Mouse (Mus musculus) induced T-regulatory cell, adult 2 months (primary cell): ENCODE measurements around the gene Card14.

Experiments used
- DNase-seq: peaks from one replicate; pipeline ENCODE4 v3.0.0-alpha.2; 2012; ENCODE audit warnings: low read depth

The Card14 gene

DNA sequence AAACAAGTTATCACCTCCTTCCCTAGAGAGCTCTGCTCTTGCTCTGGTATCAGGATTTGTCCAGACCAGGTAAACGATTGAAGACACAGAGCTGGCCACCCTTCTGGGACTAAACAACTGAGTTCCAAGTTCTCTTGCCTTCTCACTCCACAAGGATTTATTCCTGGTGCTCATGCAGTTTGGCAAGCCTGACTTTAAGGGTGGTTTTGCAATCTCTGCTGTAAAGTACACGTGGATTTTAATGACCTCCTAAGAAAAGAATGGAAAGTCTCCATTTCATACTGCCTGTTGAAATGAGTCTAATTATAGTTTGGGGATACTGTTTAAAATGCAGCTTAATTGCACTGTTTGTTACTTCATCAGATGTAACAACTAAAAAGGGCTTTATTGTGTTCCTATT, 6.6 kb upstream of the Card14 start:
- peak; percentile 20 for DNase-seq

DNA sequence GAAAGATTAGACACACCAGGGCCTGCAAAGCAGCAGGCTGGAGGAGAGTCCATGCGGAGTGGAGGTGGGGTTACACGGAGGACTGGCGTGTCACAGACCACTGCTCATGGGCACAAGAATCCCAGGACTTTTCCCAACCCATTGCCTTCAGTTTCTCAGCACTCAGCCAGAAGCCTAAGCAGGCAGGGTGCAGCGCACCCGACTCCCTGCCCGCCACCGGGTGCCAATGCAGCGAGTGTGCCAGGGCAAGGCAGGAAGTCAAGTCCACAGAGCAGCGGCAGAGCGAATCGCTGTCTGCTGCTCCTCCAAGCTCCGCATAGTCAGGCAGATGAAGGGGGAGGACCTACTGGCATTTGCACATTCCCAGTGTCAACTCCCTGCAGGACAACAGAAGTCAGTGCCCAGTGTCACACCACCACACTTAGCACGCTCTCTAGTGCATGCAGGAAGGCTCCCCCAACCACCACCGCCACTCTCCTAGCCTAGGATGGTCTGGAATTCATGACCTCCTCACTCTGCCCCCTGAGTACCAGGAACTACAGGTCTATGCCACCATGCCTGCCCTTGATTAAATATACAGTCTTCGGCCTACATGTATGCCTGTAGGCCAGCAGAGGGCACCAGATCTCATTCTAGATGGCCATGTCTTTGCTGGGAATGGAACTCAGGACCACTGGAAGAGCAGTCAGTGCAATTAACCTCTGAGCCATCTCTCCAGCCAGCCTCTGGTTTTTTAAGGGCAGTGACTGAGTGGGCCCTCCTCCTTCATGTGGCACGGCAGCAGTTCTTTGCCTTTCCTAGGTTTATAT, 2.5 kb upstream of the Card14 start:
- peak; percentile 79 for DNase-seq

DNA sequence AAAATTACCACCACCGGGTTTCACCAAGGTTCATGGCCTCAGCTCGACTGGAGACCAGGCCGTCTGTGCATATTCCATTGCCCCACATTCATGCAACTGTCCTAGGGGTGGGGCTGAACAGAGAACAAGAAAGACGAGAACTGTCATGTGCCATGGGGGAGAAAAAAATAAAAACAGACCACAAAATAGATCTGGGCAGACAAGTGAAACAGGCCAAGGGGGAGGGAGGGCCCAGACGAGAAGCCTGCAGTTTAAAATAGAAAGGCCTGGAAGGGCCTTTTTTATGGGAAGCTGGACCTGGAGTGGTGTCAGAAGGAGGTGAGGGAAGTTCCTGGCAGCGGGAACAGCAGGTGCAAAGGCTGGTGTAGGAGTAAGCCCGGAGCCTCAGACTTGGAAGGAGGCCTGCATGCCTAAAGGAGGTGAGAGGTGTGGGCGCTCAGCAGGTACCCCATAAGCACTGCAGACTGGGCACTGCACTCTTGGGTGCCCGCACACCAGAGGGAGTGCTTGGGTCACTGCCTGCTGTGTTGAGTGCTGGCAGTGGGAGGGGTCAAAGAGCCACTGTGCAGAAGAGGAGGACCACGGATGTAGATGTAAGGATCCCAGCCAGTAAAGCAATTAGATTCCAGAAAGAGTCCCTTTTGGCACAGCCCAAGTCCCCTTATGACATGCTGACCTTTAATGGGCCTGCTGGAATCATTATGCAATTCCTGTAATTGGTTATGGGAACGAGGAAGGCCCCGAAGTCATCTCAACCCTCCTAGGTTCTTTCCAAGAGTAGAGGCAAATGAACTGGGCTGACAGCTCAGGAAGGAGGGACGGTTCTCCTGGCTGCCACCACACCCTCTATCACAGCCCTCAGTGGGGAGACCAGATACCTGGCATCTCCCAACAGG, 558 bp upstream of the Card14 start:
- no peak for DNase-seq

DNA sequence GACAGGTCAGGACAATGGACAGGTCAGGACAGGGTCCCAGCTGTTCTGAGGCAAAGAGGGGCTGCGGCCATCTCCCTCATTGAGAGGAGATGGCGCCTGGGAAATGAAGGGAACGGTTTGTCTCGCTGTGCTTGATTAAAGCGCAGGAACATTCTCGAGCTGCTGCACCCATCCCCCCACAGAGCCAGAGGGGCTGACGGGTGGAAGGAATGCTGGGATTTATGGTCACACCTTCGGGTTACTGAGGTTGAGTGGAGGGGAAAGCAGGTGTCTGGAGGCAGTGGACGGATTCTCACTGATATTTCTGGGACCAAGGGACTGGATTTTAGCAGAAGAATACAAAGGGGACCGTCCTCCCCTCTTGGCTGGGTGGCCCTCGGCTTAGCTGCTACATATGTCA, 348 bp downstream of the Card14 start:
- no peak for DNase-seq

DNA sequence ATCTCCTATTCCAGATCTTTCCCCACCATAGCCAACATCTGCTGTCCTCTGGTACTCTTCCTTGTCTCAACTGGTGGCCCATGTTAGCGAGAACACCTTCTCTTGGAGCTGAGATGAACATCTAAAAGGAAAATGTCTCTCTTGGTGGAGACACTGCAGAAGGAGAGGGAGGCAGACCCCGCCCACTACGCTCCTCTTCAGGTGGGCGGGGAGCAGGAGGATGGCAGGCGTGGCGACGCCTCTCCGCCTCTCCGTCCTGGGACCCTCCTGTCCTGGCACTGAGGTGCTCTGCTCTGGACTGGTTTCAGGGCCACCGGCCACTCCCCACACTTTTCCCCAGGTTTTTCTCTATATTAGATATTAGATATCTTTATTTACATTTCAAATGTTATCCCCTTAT, 3.1 kb downstream of the Card14 start:
- DNase-seq, result no peak

DNA sequence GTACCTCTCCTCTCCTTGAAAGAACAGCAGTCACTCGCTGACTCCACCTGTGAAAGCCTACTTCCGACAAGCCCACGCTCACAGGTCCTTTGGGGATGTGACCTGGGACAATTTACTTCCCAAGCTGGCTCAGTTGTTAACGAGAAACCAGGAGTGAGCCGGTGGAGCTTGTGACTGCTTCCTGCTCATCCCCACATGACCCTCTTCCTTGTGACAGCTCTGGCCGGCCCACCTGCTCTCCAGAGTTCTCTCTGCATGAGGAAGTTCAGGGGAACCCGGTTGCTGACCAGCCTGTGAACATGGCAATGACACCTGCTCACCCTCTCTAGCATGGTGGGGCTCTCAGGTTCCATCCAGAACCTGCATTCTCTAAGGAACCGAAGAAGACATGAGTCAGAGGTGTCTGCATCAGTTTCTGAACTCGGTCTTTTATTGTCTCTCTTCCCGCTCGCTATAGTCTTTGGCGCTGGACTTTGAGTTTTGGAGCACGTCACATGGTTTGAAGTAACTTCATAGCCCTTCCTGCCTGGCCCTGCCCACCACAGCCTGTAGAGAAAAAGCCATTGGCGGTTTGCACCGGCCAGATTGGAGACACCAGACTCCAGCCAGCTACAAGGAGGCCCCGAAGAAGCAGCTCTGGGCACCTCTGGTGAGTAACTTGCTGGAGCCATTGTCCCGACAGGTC, 6.8 kb downstream of the Card14 start:
- DNase-seq, result no peak

DNA sequence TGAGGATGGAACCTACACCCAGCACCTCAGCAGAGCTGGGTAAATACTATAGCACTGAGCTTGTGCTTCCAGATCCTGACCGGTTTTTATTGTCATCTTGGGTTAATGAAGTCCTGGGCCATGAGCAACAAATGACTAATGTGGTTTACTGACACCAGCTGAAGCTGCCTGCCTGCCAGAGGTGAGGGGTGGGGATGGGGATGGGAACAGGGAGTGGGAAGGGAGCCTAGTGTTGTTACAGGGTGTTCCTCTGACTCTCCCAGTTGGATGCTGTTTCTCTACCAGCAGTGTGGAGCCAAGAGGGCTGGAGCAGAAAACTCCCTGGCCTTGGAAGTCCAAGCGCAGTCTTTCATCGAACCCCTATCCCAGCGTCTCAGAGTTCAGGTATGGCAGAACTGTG, 9.2 kb downstream of the Card14 start:
- no peak for DNase-seq

DNA sequence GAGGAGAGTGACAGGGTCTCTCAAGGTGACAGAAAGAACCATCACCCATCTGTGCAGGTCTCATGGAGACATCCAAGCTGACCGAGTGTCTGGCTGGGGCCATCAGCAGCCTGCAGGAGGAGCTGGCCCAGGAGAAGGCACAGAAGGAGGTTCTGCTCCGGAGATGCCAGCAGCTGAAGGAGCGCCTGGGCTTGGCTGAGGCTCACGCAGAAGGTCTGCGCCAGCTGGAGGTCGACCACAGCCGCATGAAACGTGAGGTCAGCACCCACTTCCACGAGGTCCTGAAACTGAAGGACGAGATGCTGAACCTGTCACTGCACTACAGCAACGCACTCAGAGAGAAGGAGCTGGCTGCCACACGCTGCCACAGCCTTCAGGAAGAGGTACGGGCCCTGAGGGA, 15.0 kb downstream of the Card14 start:
- DNase-seq, result no peak

DNA sequence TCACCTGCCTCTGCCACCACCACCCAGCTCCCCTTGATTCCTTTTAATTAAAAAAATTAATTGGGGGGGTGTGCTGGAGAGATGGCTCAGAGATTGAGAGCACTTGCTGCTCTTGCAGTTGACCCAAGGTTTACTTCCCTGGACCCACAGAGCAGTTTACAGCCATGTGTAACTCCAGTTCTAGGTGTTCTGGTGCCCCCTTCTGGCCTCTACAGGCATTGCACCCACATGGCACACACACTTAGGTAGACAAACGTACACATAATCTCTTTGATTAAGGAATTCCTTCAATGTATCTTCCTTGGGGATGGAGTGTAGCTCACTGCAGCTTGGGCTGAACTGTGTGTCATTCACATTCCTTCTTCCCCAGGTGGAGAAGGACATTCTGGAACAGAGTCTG, 17.5 kb downstream of the Card14 start:
- DNase-seq, result peak; percentile 29

DNA sequence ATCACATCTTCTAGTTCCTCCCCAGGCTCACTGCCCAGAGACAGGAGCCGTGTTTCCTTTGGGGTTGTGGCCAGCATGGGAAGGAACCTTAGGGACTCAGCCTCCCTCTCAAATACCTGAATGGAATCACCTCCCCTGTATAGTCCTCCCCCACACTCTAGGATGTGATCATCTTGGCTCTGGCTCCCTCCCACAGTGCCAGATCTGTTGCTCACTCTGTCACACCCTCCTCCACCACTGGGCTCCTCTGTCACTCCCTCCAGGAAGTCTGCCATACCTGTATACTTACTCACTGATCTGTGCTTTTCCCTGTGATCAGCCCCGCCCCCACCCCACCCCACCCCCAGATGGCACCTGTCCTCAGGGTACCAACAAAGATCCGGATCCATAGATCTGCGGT, 23.0 kb downstream of the Card14 start:
- DNase-seq, result no peak

DNA sequence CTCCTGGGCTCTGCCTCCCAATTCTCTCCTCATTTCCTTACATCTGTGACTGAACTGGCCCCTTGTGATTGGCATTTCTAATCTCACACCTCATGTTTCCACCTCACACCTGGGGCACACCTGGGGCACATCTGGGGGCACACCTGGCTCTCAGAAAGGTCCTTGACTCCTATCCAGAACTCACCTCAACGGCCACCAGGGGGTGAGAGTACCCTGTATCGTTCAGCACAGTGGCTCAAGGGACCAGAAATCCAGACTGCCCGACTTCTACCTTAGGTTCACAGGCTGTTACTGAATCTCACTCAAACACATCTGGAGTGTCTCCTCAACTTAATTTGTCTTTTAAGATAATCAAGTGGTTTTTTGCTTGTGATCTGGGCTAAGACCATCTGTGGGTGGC, 24.4 kb downstream of the Card14 start:
- peak; percentile 31 for DNase-seq

DNA sequence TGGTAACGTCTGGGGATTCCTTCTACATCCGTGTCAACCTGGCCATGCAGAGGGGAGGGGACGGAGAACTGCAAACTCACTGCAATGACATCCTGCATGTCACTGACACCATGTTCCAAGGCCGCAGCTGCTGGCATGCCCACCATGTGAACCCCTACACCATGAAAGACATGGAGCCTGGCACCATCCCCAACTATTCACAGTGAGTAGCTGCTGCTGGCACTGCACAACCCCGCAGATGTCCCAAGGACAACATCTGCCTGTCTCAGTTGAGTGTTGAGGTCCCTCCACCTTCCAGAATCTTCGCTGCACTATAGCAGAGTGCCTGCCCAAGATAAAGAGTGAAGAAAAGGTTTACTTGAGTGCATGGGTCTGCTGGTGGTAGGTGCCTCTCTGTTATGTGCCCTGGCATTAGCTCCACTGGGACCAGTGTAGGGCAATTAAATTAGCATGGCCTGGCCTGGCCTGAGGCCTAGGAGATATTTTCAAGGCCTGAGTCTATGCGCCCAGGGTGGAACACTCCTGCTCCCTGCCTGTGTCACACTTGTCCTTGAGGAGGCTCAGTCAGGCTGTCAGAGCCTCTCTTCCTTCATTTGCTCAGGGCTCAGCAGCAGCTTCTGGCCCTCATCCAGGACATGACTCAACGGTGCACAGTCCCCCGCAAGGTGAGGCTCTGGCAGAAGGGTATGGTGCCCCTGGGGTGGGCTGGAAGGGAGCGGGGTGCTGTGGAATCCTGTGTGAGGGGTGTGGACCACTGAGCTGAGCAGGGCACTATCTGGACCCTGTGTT, 30.9 kb downstream of the Card14 start:
- DNase-seq, result no peak

DNA sequence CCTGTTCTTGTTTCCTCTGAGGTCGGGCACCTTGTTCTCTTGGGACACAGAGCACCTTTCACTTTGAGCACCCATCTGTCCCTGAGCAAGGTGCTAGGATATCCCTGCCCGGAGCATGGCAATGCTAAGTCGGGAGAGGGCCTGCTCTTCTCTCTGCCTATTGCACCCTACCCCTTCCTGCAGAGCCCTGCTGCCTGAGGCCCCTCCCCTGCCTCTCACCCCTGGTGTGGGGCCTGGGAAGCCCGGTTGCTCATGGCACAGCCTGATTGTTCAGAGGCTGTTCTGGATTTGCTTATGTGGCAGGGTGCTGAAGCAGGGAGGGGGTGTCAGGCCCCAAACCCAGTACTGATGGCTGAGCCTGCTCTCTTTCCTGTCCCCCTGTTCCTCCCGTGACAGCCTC, 31.6 kb downstream of the Card14 start:
- no peak for DNase-seq

DNA sequence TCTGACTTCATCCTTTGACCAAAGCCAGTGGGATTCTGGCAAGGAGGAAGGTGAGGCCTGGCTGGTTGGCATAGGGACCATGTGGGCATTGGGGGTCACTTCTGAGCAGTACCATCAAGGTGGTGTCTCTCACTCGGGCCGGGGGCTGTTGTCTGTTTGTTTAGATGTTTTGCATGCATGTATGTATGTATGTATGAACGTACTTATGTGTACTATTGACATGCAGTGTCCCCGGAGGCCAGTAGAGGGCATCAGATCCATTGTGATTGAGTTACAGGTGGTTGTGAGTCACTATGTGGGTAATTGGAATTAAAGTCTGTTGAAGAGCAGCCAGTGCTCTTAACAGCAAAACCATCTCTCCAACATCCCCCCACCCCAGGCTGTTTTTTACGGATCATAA, 32.1 kb downstream of the Card14 start:
- DNase-seq, result peak; percentile 91

DNA sequence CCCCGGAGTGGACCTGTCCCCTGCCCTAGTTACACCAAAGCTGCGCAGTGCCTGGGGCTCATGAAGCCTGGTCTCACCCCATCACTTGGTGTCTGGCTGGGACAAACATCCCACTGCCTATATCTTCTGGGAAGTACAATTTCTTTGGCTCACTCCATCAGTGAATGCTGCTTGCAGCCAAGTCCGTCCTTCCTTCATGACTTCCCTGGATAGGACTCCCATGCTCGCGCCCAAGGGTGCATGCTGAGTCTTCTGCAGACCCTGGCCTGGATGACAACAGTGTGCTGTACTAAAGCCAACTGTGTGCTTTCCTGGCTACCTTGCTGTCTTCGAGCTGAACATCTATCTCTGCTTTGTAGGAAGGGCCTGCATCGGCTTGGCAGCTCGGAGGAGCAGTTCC, 36.6 kb downstream of the Card14 start:
- no peak for DNase-seq

DNA sequence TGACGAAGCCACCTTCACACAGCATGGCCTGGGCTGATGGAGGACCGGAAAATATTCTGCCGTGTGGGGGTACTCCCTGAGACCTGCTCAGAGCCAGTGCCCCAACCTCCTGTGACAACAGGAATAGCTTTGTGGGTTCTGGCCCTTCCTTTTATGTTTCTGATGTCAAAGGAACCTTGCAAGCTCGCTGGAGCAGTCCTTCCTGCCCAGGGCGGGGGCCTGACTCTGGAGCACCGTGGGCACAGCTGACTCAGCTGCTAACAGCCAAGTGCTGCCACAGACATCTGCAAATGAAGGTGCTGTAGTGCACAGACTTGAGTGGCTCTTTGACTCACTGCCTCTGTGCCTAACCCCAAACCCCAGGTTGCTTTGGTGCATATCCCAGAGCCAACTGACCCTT, 37.3 kb downstream of the Card14 start:
- DNase-seq, result no peak

DNA sequence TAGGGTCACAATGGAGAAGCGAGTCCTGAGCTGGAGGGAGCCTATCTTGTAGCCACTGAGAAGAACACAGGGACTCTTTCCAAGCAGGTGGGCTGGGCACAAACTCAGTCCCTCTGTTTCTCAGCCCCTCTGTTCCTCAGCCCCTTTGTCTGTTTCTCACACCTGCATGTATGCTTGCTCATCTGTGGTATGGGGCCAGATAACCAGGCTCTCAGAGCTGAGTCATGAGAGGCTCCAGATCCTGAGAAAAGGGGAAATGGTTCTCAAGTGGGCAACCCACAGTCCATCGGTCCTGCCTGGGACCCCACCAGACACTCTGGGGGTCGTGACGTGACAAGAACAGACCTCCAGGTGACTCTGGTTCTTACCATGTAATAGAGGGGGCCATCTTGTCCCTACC, 39.6 kb downstream of the Card14 start:
- no peak for DNase-seq

DNA sequence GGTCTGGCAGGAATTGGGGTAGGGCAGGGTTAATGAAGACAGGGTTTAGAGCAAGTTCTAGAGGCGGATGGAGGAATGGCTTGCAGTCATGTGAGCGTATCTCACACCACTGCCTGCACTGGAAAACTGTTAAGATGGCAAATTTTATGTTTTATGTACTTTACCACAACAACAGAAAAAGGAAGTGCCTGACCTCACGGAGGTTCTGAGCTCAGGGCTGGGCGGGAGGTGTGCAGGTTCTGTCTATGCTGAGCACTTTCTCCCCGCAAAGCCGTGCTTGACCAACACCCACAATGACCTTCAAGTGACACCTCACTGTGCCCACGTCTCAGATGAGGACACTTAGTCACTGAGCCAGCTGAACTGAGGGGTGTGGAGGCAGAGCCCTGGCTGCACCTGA, 44.5 kb downstream of the Card14 start:
- DNase-seq, result peak; percentile 58

DNA sequence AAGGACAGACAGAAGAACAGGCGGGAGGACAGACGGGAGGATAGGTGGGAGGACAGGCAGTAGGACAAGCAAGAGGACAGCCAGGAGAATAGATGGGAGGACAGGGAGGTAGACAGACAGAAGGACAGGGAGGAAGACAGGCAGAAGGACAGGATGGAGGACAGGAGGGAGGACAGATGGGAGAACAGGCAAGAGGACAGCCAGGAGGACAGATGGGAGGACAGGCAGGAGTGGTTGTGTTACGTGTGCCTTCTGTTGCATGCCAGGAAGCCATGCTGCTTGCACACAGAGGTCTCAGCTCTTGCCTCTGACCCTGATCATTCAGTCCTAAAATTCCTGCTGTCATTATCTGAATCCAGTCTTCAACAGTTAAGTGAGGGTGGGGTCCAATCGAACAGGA, 46.4 kb downstream of the Card14 start:
- DNase-seq, result no peak

DNA sequence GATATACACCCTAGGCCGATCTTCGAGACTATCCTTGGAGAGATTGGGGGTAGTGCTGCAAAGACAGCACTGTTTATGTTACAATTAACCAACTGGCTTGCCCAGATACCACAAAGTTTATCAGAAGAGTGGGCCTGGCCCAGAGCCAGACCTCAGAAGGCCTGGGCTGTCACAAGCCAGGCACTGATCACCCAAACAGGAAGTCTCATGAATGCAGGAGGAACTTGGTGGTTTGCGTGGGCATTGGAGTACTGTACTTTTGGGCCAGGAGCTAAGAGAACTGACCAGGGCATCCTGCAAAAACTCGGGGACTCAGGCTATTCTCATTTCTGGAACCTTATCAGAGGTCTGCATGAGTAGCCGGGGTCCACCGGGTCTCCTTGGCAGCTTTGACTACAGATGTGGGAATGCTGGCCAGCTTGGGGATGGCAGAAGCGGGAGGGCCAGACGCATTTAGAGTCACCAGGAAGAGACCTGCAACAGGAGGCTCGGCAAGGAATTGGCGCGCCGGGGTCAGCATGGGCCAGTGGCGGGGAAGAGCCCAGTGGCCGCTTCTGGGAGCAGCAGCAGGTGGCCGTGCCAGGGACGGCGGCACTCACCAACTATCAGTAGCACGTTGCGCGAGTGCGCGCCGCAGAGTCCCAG, 47.4 kb downstream of the Card14 start:
- peak; percentile 68 for DNase-seq
